Mouse (Mus musculus) layer of hippocampus, adult 9-10 months (tissue): Measurements from ENCODE around the gene Sox14.

Experiments used
- DNase-seq: peaks from one replicate; pipeline ENCODE4 v3.0.0; 2022; ENCODE audit warnings: low spot score

Gene Sox14

DNA sequence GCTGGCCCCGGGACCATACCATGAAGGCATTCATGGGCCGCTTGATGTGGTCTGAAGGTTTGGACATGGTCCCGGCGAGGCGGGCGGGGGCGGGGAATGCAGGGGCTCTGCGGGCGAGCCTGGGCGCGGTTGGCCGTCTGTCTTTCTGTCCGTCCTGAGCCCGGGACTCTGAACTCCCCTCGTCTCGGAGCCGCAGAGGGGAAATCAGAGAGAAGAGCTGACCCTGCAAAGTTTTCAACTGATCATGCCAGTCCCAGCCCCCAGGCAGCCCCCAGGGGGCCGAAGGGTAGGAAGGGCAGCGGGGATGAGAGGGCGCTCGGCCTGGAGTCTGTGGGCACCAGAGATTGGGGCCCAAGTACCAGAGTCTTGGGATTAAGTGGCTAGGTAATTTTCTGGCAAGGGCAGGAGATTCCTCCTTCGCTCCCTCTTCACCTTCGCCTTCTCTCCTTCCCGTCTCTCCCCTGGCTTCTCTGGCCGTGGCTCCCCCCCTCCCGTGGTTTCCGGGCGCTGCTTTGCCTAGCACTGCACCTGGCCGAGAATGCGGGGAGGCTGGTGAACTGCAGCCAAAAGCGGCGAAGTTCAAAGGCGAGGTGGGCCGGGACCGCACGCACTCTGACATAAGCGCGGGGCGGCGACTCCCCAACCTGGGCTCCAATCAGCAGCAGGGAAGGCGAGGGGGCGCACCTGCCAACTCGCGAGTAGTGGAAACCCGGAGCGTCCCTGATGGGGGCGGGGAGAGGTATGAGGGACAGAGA is at the start of gene Sox14:
Gene Sox14 (minus strand): TSS at position 553 of the 755 bp plus-strand sequence.
- no peak for DNase-seq

DNA sequence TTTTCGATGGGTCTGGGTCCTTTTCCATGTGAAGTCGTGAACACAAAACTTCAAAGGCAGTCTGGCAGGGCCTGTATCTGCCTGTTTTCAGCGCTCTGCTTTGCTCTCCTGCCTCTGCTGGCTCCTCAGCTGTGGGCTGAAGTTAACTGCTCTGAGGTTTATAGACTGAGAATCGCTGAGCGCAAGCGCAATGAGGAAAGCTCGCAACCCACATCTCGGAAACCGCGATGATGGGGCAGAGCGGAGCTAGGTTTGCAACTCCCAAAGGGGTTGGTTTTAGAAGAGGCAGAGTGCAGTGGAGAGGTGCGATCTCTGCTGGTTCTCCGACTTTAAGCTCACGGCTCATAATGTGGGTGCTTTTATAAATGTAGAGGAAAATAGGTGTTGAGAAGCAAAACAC is 3.3 kb upstream of the Sox14 start:
- DNase-seq: no peak

DNA sequence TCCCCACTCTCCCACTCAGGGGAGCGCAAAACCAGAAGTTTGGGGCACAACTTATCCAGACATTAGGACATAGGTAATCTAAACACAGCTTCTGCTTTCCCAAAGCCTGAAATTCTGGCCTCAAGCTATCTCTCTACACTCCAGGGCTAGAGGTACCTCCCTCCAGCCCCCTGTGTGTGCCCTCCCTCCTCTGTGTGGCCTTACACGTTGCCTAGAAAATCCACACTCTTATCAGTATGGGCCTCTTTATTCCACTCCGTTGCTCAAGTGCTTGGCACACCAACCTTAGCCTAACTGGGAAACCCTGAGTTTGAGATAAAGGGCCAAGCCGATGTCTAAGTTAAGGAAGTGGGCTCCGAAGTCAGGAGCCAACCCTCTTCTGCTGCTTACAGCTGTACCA is 2.6 kb upstream of the Sox14 start:
- no peak for DNase-seq

GRCm38 (mm10) chr9:99877056-99877546 is 1.1 kb upstream of the Sox14 start:
- DNase-seq: no peak

- no peak for DNase-seq
These were observed 544 bp upstream of the Sox14 start for GRCm38 (mm10) chr9:99876373-99877055.

GRCm38 (mm10) chr9:99874735-99875617 is 994 bp downstream of the Sox14 start:
- DNase-seq: no peak

DNA sequence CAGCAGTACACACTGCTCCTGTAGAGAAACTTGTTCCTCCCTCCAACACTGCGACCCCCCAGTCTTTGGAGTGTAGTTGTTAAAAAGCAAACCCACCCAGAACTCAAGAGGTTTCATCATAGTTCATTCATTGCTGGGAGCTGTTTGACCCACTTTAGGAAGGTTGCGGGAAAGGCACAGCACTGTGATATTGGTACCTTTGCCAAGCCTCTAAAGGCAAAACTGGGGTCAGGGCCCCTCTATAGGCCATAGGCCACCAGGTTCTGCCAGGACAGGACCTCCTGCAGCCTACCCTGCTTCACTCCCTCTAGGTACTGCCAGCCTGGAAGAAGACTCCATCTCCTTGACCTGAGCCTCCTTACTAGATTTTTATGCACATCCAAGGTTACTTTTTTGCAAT is 2.2 kb downstream of the Sox14 start:
- DNase-seq: no peak

- DNase-seq: no peak
These were observed 2.8 kb downstream of the Sox14 start for GRCm38 (mm10) chr9:99873116-99873620.

DNA sequence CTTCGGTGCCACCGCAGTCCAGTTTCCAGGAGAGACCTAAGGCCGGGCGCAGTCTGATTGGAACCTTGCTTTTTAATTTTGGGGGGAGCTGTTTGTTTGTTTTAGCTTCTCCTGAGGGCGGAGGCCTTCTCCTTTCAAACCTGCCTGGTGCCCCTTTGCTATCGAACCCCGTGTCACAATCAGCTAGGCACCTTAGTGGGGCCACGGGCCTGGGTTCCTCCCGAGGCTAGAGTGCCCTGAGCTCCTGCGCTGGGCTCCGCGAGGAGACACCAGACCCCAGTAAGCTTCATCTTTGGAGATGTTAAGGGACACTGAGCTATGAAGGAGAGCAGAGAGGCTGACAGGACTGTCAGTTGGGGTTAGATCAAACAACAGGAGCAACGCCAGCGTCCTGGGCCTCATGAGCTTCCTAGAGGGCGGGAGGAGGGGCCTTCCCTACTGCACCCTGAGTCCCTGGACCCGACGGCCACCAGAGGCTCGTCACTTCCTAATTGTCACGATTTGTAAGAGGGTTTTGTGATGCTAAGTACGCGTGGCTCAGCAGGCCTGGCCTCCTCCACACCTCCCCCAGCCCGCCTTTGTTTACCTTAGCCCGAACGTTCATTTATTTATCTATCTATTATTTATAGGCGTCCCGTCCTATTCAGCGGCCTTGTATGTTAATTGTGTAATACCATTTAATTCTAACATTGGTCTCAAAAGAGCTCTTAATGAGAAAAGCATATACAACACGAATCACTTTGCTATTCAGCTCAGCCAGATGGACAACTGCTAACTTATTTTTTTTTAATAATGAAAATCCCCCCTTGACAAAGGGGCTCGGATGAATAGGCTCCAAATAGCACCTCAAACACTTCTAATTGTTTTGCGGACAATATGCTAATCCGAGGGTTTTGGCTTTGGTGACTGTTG is 3.5 kb downstream of the Sox14 start:
- DNase-seq: no peak

GRCm38 (mm10) chr9:99871556-99872203 is 4.3 kb downstream of the Sox14 start:
- no peak for DNase-seq

DNA sequence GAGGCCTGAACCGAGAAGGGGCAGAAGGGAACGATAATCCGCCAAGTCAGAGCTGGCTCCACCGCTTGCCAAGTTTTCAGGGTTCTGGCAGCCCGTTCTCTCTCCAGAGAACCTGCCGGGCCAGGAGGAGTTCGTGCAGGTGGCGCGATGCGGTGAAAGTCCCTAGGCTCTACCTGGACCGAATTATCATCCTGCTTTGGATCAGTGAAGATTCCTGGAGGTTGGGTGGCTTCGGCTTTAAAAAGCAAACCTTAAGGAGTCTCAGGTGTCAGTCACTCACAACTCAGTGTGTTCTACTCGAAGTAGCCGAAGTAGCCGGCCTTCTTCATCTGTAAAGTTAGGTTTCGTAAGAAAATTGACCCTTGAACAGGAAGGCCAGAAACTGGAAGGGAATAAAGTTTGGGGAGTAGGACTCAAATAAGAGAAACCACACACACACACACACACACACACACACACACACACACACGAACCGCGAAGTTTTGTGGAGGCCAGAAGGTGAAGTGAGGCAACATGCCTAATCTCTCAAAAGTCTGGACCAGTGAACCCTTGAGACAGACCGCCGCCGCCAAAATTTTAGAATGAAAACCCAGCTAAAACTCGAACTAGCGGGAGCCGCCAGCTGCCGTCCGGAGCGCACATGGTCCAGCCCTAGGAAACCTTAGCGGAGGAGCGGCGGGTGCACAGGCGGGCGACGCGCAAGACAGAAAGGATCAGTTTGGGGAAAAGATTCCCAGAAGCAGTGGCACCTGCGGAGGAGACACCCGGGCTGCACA is 5.0 kb downstream of the Sox14 start:
- no peak for DNase-seq

- no peak for DNase-seq
These were observed 5.8 kb downstream of the Sox14 start for GRCm38 (mm10) chr9:99869936-99870779.

- DNase-seq: no peak
These were observed 6.7 kb downstream of the Sox14 start for GRCm38 (mm10) chr9:99869275-99869674.

- no peak for DNase-seq
These were observed 7.4 kb downstream of the Sox14 start for GRCm38 (mm10) chr9:99868606-99869005.

DNA sequence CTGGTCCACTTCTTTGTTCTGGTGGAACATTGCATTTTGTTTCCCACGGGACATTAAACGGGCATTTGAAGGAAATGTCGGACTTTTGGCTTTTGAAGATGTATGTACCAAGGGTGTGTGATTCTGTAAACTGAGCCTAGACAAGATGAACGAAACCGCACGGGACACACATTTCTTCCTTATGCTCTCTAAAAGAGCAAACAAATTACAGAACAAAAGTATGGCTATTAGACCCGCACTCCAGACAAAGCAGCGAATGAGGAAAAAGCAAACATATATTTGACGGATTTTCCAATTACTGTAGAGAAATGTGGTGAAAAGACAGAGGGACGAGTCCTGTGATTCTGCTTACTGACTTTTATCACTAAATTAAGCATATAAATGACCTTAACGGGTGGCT is 7.9 kb downstream of the Sox14 start:
- DNase-seq: no peak

- no peak for DNase-seq
These were observed 13.0 kb downstream of the Sox14 start for GRCm38 (mm10) chr9:99862936-99863335.

DNA sequence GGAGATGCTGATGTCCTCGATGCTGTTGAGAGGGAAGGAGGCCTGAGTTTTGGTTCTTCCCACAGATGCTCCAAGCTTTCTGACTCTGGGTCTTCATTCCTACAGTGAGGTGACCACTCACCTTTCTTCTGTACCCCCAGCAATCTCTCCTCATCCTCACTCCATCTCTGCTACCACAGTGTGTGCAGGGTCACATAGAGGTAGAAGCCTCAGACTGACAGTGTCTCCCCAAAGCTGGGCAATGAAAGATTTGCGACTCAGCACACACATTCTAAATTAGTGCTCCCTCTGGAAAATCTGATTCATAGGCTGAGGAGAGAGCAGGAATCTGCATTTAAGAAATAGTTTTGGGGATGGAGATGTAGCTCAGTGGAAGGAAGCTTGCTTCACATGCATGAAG is 21.5 kb downstream of the Sox14 start:
- no peak for DNase-seq

GRCm38 (mm10) chr9:99853356-99853755 is 22.6 kb downstream of the Sox14 start:
- no peak for DNase-seq

DNA sequence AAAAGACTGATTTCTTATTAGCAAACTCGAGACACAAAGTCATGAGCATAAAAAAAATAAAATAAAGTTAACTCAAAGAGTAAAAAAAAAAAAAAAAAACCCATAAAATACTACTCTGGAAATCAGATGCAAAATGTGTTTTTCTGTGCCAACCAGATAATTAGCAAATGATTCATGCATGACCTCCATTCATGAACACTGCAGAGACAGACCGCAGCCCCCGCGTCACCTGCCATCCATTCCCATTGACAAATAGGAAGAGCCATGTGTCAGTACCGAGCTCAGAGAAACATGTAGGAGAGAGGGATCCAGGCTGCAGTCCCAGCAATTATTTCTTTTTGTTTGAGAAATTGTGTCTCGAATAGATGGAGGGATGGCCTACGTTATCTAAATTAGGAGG is 25.6 kb downstream of the Sox14 start:
- DNase-seq: peak; percentile 13
